Mouse (Mus musculus) activated CD4-positive, CD25-positive, alpha-beta regulatory T cell, adult 4 months (primary cell): ENCODE data around the gene Vmn1r188. TPM values are rescaled to one million over a fixed set of nuclear protein-coding genes. Genes with fewer than 3 reads are reported as not detected.
A peak's percentile ranks its signal among the peaks of the same experiment; 100 is the strongest.
"Not testable (repeated sequence)": the region's sequence is repeated elsewhere in the genome, so short reads cannot be mapped to it uniquely, and the experiment has no call there.

Experiments
- ATAC-seq: one replicate; pipeline ENCODE4 v1.8.0; 2017
- polyA plus RNA-seq, 2 experiments: library from polyadenylated mRNA; unstranded; fragments of 100-300 nt; shearing (Covaris generic); gene quantifications; one replicate each; pipeline ENCODE4 v1.2.1; 2017

The Vmn1r188 gene
- polyA plus RNA-seq, 2 experiments from 2014 or later = not detected

DNA sequence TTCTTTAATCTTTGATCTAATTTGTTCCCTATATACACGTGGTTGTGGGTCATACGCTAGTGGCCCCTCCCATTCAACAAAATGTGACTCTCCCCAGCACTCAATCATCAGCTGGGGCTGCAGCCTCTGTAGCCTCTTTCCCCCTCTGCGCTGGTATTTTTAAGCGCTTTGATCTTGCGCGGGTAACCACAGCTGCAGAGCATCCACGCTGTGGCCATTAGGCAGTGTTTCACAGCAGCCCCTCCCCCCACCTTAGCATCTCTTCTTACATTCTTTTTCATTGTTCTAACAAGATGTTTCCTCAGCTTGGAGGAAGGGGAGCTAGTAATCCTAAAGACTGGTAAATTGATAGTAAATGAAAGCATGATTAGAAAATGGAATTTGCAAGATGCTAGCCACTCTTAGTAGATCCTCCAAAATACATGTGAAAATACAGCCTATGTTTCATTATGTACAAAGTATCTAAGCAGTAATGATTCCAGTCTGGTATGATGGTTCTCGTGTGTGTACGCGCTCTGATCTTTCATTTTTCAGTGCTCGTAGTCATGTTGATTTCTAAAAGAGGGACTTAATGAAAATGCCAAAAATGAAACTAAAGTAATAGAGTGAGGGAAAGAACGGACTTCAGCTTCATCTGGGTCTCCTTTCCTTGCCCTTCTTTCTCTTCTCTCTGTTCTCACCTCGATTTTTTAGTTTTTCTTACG, 34.4 kb upstream of the Vmn1r188 start:
- ATAC-seq = peak; percentile 63

- peak; percentile 87 for ATAC-seq
Measured at GRCm38 (mm10) chr13:22050591-22051522, 33.4 kb upstream of the Vmn1r188 start.

- ATAC-seq = no peak
Measured at GRCm38 (mm10) chr13:22051523-22051859, 32.7 kb upstream of the Vmn1r188 start.

DNA sequence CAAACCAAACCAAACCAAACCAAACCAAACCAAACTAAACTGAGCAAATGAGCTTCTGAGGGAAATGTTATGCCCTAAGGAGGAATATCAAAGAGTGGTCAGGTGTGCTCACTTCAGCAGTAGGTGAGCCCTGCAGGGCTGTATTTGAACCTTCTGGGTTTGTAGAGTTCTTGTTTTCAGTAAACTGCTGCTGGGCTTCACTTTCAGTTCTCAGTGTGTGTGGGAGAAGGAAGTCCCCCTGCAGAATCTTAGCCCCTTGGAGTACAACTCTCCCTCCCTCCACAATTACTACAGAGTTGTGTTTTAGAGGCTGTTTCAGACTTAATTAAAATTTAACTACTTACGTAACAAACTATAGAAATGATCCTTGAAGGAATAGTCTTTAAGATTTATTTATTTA, 30.5 kb upstream of the Vmn1r188 start:
- ATAC-seq = no peak

- no peak for ATAC-seq
Measured at GRCm38 (mm10) chr13:22061422-22061821, 22.8 kb upstream of the Vmn1r188 start.

DNA sequence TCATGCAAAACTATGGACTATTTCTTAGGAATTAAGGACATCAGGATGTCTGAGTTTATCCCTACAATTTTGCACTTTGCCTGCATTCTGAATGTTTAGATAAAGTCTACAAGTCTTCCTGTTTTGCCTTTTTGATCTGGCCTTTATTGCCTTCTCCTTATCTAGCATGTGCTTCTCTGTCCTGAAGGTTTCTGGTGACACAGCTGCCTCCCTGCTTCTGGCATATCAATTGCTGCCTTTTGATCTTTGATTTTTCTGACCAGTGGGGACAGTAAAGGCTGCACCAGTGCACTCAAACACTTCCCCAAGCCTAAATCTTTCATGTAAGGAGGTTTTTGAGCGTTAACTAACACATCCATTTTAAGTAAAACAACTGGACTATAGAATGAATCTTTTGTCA, 20.8 kb upstream of the Vmn1r188 start:
- no peak for ATAC-seq

DNA sequence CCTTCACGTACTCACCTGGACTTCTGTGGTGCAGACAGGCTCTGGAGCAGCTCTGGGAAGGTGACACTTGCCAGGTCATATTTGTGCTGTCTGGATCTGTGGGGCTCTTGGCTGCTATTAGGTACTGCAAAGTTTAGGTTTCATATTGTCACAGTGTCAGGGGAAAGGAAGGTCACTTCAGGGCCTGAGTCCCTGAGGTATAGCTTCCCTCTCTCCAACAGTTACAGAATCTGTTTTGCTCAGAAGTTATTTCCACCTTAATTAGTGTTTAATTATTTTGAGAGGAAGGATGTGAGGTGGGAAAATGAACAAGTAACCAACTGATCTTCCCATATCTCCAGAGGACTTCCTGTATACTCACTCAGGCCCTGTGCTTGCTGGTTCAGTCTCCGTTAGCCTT, 21.5 kb downstream of the Vmn1r188 start, which contains the start of gene Vmn1r189:
Vmn1r189 (minus strand) TSS at position 101 of the 400 bp plus-strand sequence.
- not testable (repeated sequence) for ATAC-seq

GRCm38 (mm10) chr13:22136495-22137293, 52.5 kb downstream of the Vmn1r188 start:
- not testable (repeated sequence) for ATAC-seq

Other genes with a start within 250 kb of the Vmn1r188 start
- gene Zfp184, start 139.3 kb upstream of the Vmn1r188 start, polyA plus RNA-seq = not detected
- gene Pom121l2, start 103.2 kb upstream of the Vmn1r188 start, polyA plus RNA-seq = not detected
- gene Prss16, start 74.7 kb upstream of the Vmn1r188 start, polyA plus RNA-seq = under 1 TPM; 0.19 to 0.48 TPM
- gene Hist1h2ah, start 48.9 kb upstream of the Vmn1r188 start, polyA plus RNA-seq = 100 to 1,000 TPM in 1 of 2 experiments, not detected in 1; 174 TPM
- gene Hist1h2bk, start 48.6 kb upstream of the Vmn1r188 start, polyA plus RNA-seq = 1 to 10 TPM; 2.6 to 4.2 TPM
- gene Hist1h4i, start 43.1 kb upstream of the Vmn1r188 start, polyA plus RNA-seq = 10 to 100 TPM in 1 of 2 experiments, 1 to 10 TPM in 1; 5.9 to 14.6 TPM
- gene Hist1h2ag, start 41.5 kb upstream of the Vmn1r188 start, polyA plus RNA-seq = not detected
- gene Hist1h2bj, start 41.2 kb upstream of the Vmn1r188 start, polyA plus RNA-seq = 10 to 100 TPM in 1 of 2 experiments, 1 to 10 TPM in 1; 4.4 to 13.9 TPM
- gene Vmn1r189, start 21.4 kb downstream of the Vmn1r188 start, polyA plus RNA-seq = not detected
- gene Vmn1r191, start 99.5 kb downstream of the Vmn1r188 start, polyA plus RNA-seq = not detected
- not detected for gene Vmn1r192, start 106.7 kb downstream of the Vmn1r188 start, polyA plus RNA-seq
- not detected for gene Vmn1r193, start 138.7 kb downstream of the Vmn1r188 start, polyA plus RNA-seq
- gene Vmn1r194, start 159.8 kb downstream of the Vmn1r188 start, polyA plus RNA-seq = not detected
- not detected for gene Vmn1r195, start 186.1 kb downstream of the Vmn1r188 start, polyA plus RNA-seq
- gene Vmn1r196, start 205.5 kb downstream of the Vmn1r188 start, polyA plus RNA-seq = not detected
- under 1 TPM in 1 of 2 experiments, not detected in 1; 0.08 TPM for gene Vmn1r197, start 240.1 kb downstream of the Vmn1r188 start, polyA plus RNA-seq